Mouse (Mus musculus) neural tube, embryonic 14.5 days (tissue): ENCODE results near the gene Aox4. TPM values are rescaled to one million over a fixed set of nuclear protein-coding genes. Genes with fewer than 3 reads are reported as not detected.

ENCODE experiments used
- ATAC-seq: fragments of 200-750 bp; cut with Nextera tagmentation; 2 replicates; pipeline ENCODE4 v1.8.0; 2017; ENCODE audit warnings: low read depth, mild to moderate bottlenecking, moderate TSS enrichment, moderate library complexity
- H3K27ac ChIP-seq: fragments of 300-500 bp; sonication (generic); 2 replicates; pipeline ENCODE4 v1.5.1; 2014; ENCODE audit warnings: low read depth, mild to moderate bottlenecking, control low read depth, low read length, moderate library complexity, mixed read lengths
- H3K27me3 ChIP-seq: fragments of 300-500 bp; sonication (generic); 2 replicates; pipeline ENCODE4 v1.6.1; 2014; ENCODE audit warnings: low read length; ENCODE audit not compliant: control insufficient read depth, insufficient read depth
- H3K36me3 ChIP-seq: fragments of 300-500 bp; sonication (generic); 2 replicates; pipeline ENCODE4 v1.6.1; 2014; ENCODE audit warnings: low read length, mixed read lengths; ENCODE audit not compliant: control insufficient read depth, insufficient read depth
- H3K4me1 ChIP-seq: fragments of 300-500 bp; sonication (generic); 2 replicates; pipeline ENCODE4 v1.6.1; 2014; ENCODE audit warnings: low read length; ENCODE audit not compliant: control insufficient read depth, insufficient read depth
- H3K4me2 ChIP-seq: fragments of 300-500 bp; sonication (generic); 2 replicates; pipeline ENCODE4 v1.6.1; 2014; ENCODE audit warnings: mild to moderate bottlenecking, low read depth, low read length, control low read depth
- H3K4me3 ChIP-seq: fragments of 300-500 bp; sonication (generic); 2 replicates; pipeline ENCODE4 v1.5.1; 2014; ENCODE audit warnings: low read depth, low read length, control low read depth, mixed read lengths
- H3K9ac ChIP-seq: fragments of 300-500 bp; sonication (generic); replicated peaks from 2 replicates; pipeline ENCODE4 v1.6.1; 2014; ENCODE audit warnings: low read depth, mild to moderate bottlenecking, control low read depth, low read length, mixed read lengths
- H3K9me3 ChIP-seq: fragments of 300-500 bp; sonication (generic); 2 replicates; pipeline ENCODE4 v1.6.1; 2016; ENCODE audit warnings: low read length; ENCODE audit not compliant: control insufficient read depth
- WGBS: fragments of 180-500 bp; shearing (Covaris S2); extraction: QIAGEN DNeasy Blood & Tissue Kit; methylation state at CpG from one replicate; pipeline ENCODE4 v1.1.7; 2014; 5-methylcytosine and 5-hydroxymethylcytosine counted together
- polyA plus RNA-seq: library from polyadenylated mRNA; unstranded; fragments of >200 nt; fragmentation: Nextera tagmentation; extraction: Ambion mirVana; gene quantifications from 2 replicates; pipeline ENCODE4 v1.2.1, GENCODE M21; 2014

Aox4 gene
- polyA plus RNA-seq, 1 experiment from 2014 or later, result 0.51 TPM

DNA sequence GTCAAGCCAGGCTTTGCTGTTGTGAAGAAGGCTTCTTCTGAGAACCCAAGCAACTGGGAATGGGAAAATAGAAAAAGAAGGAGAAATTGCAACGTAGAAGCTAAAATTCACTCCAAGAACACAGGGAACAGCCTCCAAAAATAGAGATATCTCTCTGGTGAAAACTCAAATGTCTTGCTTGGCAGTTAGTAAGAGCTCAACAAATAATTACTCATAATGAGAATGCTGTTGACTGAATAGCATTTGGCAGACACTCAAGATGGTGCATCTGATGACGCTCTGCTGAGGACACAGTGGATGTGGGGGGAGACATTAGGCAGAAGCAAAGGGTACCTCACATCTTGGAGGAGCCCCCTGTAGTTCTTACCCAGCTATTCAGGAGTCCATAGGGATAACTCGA is 77.9 kb downstream of the Aox4 start:
- 82% methylated on average over 3 of the region's 3 CpGs for WGBS
- Histone ChIP-seq H3K9ac (no peak overlapping the region), H3K4me3 (no peak overlapping the region), H3K4me2 (no peak overlapping the region), H3K4me1 (no peaks in the 10 kb centered on the region), H3K36me3 (no peaks in the 10 kb centered on the region), H3K27ac (no peak overlapping the region), H3K27me3 (no peaks in the 10 kb centered on the region), H3K9me3 (no peaks in the 10 kb centered on the region)
- no peak for ATAC-seq

GRCm38 (mm10) chr1:58289863-58290469 is 79.8 kb downstream of the Aox4 start:
- no peak overlapping the region for H3K4me2 ChIP-seq
- no peaks in the 10 kb centered on the region for H3K36me3 ChIP-seq
- no peak overlapping the region for H3K27ac ChIP-seq
- H3K9me3 ChIP-seq, result no peaks in the 10 kb centered on the region
- H3K4me3 ChIP-seq, result no peak overlapping the region
- no peak overlapping the region for H3K9ac ChIP-seq
- 41% methylated on average over 16 of the region's 16 CpGs for WGBS
- no peak for ATAC-seq
- no peaks in the 10 kb centered on the region for H3K27me3 ChIP-seq
- H3K4me1 ChIP-seq, result no peaks in the 10 kb centered on the region

DNA sequence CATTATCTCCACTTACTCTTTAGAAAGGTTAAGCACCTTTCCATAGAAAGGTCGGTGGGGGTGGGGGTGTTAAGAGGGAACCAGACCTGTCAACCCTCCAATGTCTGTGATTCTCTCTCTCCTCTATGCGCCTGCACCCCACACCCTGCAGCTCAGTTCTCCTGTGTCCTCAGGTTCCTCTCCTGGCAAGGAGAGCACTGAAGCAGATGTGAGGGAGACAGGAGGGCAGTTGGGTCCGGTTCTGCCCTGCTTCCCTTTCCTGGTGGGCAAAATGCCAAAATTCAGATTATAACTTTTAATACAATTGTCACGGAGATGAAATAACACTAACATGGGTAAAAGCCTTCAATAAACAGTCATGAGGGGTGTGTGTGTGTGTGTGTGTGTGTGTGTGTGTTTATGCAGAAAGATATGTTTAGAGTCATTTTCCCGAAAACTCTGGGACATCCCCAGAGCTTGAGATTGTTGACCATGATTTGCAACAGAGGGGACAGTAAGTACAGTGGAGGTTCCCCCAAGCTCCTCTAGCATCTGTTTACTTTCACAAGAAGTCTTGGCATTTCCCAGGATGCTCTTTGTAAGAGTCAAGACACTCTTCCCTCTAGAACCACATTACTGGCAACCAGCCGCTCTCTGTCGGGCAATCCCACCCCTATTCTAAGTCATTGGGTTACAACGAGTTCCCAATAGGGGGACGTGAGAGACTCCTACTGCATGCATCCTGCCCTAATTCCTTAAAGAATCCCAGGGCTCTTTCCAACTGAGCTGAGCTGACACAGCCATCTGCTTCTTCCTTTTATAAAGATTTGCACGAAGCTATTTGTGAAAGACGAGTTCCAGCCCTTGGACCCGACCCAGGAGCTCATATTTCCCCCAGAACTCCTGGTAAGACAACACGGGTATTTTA is 81.5 kb downstream of the Aox4 start:
- H3K27me3 ChIP-seq, result no peaks in the 10 kb centered on the region
- 71% methylated on average over 13 of the region's 13 CpGs for WGBS
- ATAC-seq, result no peak

DNA sequence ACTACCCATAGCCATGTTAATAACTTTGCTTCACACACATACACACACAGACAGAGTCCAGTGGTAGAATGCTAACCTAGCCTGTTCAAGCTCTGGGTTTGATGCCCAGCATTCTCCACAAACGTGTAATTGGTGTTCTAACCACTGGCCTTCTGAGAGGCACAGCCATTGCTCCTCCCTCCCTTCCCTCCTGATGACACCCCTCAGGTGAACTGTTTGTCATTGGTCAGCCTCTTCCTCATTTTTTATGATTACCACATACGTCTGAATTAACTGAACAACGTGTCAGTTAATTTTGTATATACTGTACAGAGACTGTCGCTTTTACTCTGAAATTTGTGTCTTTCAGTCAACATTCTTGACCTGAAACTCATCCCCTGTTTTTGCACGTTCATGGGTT is 84.5 kb downstream of the Aox4 start:
- no peaks in the 10 kb centered on the region for H3K9me3 ChIP-seq
- no peak overlapping the region for H3K27ac ChIP-seq
- no peak overlapping the region for H3K9ac ChIP-seq
- 86% methylated on average over 5 of the region's 5 CpGs for WGBS
- no peak overlapping the region for H3K4me3 ChIP-seq
- no peaks in the 10 kb centered on the region for H3K36me3 ChIP-seq
- no peaks in the 10 kb centered on the region for H3K4me1 ChIP-seq
- no peaks in the 10 kb centered on the region for H3K27me3 ChIP-seq
- H3K4me2 ChIP-seq, result no peak overlapping the region
- no peak for ATAC-seq

More for the DNA sequence above, 81.5 kb downstream of the Aox4 start:
- Histone ChIP-seq H3K9me3 (no peaks in the 10 kb centered on the region), H3K4me2 (no peak overlapping the region), H3K4me1 (no peaks in the 10 kb centered on the region), H3K36me3 (no peaks in the 10 kb centered on the region), H3K27ac (no peak overlapping the region), H3K9ac (no peak overlapping the region), H3K4me3 (no peak overlapping the region)

DNA sequence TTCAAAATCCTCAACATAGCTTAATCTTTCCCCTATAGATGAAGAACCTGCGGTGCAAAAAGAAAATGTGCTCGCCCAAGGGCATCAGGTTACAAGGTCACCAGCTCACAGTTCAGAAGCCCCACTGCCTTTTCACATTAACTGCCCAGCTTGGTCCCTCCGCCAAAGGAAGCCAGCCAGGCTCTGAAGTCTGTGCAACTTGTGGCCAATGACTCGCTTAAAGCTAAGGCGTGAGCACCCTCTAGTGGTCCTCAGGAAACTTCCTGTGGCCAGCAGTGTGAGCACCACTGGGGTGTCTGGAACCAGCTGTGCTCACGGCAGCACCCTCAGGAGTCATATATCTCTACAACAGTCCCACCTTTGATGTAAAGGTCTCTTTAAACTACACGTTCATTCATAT is 86.1 kb downstream of the Aox4 start:
- H3K9ac ChIP-seq, result no peak overlapping the region
- no peak overlapping the region for H3K4me3 ChIP-seq
- H3K27ac ChIP-seq, result no peak overlapping the region
- ATAC-seq, result peak; percentile 89; the same call in 1 of the 2 replicates
- no peaks in the 10 kb centered on the region for H3K4me1 ChIP-seq
- no peak overlapping the region for H3K4me2 ChIP-seq
- WGBS, result 3% methylated on average over 7 of the region's 7 CpGs
- H3K36me3 ChIP-seq, result no peaks in the 10 kb centered on the region
- no peaks in the 10 kb centered on the region for H3K9me3 ChIP-seq
- no peaks in the 10 kb centered on the region for H3K27me3 ChIP-seq

GRCm38 (mm10) chr1:58296821-58297220 is 86.6 kb downstream of the Aox4 start:
- Histone ChIP-seq H3K9ac (no peak overlapping the region), H3K4me3 (no peak overlapping the region), H3K36me3 (no peaks in the 10 kb centered on the region), H3K27ac (no peak overlapping the region), H3K4me2 (no peak overlapping the region), H3K9me3 (no peaks in the 10 kb centered on the region), H3K27me3 (no peaks in the 10 kb centered on the region), H3K4me1 (no peaks in the 10 kb centered on the region)
- 54% methylated on average over 4 of the region's 4 CpGs for WGBS
- ATAC-seq, result peak; percentile 44; the same call in 1 of the 2 replicates

DNA sequence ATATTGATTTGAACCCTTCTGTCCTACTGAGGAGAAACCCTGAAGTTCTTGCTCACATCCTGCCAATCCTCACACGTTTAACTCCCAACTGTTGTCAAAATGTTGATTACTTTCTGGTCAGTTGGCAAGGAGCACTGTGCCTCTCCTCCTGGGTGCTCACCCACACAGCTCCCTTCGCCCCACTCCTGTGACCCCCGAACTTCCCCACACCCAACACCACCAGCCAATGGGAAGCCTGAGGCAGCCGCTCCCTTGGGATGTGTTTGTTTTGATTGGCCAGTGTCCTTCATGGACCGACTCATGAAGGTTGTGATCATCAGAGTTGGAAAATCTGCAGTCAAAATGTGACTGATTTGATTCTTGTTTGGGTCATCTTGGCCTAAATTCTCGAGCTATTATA is 88.2 kb downstream of the Aox4 start:
- Histone ChIP-seq H3K9me3 (no peaks in the 10 kb centered on the region), H3K4me2 (no peak overlapping the region), H3K4me3 (no peak overlapping the region), H3K27ac (no peak overlapping the region), H3K4me1 (no peaks in the 10 kb centered on the region), H3K27me3 (no peaks in the 10 kb centered on the region), H3K9ac (no peak overlapping the region), H3K36me3 (no peaks in the 10 kb centered on the region)
- ATAC-seq, result no peak
- WGBS, result 78% methylated on average over 6 of the region's 6 CpGs

GRCm38 (mm10) chr1:58301073-58301472 is 90.9 kb downstream of the Aox4 start:
- Histone ChIP-seq H3K36me3 (no peaks in the 10 kb centered on the region), H3K4me2 (no peak overlapping the region), H3K27ac (no peak overlapping the region), H3K4me3 (no peak overlapping the region), H3K4me1 (no peaks in the 10 kb centered on the region), H3K27me3 (no peaks in the 10 kb centered on the region), H3K9me3 (no peaks in the 10 kb centered on the region), H3K9ac (no peak overlapping the region)
- WGBS, result 94% methylated on average over 7 of the region's 7 CpGs
- no peak for ATAC-seq

GRCm38 (mm10) chr1:58302015-58302414 is 91.8 kb downstream of the Aox4 start:
- Histone ChIP-seq H3K4me1 (no peaks in the 10 kb centered on the region), H3K36me3 (no peaks in the 10 kb centered on the region), H3K9me3 (no peaks in the 10 kb centered on the region), H3K27me3 (no peaks in the 10 kb centered on the region), H3K27ac (no peak overlapping the region), H3K4me2 (no peak overlapping the region), H3K4me3 (no peak overlapping the region), H3K9ac (no peak overlapping the region)
- 72% methylated on average over 6 of the region's 6 CpGs for WGBS
- no peak for ATAC-seq
